Mouse (Mus musculus): ENCODE data around the gene Tmem170b.

DNA sequence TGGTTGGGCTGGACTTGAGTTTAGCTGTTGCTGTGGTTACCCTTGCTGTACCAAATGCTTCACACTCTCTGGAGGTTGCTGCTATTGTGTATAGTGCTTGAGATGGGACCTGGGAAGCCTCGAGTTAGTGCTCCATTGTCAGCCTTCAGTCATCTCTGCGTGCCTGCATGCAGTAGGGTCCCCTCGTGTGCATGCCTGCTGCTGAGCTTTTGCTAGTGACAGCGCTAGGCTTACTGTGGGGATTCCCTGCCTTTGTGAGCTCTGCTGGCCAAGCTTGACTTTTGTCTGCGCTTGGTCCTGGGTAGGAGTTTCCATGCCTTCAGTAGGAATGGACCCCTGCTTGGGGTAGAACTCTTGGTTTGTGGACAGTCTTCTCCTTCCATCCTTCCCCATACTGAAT, 9.3 kb downstream of the Tmem170b start:
- no peak for TF ChIP-seq MAX (IDR thresholded peaks at IDR 0.05; ENCODE audit: low read depth)
- TF ChIP-seq MYOD1 (IDR thresholded peaks at IDR 0.05; ENCODE audit: control insufficient read depth in 1 of 3, insufficient read length in 2 of 3, low read depth in 2 of 3) = no peak
- no peak for TF ChIP-seq POLR2A (IDR thresholded peaks at IDR 0.05; ENCODE audit: insufficient read length, low read depth)
- TF ChIP-seq CEBPB (IDR thresholded peaks at IDR 0.05; ENCODE audit: insufficient read depth, poor library complexity, severe bottlenecking) = no peak
